Mouse (Mus musculus): Measurements from ENCODE around the gene Pin1rt1.

Gene Pin1rt1

DNA sequence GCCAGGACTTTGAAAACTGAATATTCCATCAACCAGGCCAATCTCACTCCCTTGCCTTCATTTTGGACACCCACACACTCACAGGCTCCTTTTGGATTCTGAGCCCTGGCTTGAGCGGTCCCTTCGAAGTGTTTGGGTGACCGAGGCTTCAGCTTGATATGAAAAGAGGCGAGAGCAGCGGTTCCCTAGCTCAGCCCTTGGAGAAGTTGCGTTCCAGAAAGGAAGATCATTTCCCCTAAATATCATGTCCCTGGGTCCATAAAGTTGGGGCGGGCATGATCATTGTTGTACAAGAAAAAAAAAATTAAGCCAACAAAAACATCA is 3.7 kb downstream of the Pin1rt1 start:
- no peak for DNase-seq (ENCODE audit: low spot score in 2 of 2)

DNA sequence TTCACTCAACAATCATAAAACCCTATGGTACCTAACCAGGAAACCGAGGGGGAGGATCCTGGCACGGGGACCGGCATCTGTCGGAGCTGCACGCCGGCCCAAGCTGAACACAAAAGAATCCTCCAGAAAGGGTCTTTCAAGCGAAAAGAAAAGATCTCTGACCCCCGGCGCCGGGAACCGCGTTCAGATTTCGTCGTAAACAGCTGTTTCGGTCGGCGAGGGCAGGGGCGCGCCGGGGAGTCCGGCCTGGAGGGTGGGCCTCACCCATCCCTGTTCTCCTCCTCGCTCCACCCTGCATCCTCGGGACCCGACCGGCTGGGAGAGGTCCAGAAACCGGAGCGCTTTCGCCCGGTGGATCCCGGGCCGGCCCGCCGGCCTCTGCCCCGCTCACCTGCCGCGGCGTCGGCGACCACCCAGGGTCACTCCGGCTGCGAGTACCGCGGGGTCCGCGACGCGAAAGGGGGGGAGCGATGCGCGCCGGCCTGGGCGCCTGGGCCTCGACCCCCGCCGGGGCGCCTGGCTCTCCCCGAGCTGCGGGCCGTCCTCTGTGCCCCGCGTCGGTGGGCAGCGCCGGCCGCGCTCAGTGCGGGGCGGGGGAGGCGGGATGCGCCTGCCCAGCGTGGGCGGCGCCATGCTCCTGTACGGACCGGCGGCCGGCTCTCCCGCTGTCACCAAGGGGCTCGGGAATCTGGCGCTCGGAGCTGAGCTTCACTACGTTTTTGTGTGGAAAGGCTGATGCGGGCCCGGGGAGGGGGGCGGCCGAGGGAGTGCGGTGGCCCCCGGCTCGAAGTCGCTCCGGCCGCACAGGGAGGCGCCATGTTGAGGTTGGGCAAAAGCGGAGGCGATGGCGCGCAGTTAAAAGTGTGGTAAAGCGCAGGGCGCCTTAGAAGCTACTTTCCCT is 4.3 kb downstream of the Pin1rt1 start, which contains the start of gene Tcp11l1:
Tcp11l1 (minus strand) TSS at position 585 of the 901 bp plus-strand sequence.
- peak; percentile 48 to 83 for DNase-seq (ENCODE audit: low spot score in 2 of 2)

DNA sequence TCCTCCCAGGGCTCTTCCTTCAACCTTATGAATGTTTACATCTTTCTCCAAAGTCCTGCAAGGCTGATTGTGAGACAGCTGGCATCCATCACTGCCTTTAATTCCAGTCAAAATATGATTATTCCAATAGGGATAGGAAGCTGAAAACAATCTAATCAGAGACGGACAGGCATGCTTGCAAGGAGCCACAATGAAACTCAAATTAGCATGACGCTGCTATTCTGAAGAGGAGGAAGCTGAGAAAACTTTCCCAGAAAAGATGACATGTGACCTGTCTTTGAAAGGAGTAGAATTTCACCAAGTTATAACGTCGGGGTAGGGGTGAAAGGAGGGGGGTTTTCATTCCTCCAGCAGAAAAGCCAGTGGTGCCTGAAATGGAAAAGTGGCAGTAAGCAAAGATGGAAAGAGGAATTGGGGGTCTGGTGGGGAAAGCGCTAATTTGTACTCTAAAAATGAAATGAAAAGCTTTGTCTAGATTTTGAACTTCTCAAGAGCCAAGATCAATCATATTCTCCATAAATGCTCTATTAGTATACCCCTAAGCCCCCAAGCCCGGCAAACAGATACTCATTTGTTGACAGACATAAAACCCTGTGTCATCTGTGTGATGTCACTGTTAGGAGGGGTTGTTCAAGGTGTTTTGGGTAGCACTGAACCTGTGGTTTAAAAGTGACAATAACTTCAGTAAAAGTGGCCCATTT is 5.4 kb downstream of the Pin1rt1 start:
- DNase-seq (ENCODE audit: low spot score in 2 of 2) = no peak

DNA sequence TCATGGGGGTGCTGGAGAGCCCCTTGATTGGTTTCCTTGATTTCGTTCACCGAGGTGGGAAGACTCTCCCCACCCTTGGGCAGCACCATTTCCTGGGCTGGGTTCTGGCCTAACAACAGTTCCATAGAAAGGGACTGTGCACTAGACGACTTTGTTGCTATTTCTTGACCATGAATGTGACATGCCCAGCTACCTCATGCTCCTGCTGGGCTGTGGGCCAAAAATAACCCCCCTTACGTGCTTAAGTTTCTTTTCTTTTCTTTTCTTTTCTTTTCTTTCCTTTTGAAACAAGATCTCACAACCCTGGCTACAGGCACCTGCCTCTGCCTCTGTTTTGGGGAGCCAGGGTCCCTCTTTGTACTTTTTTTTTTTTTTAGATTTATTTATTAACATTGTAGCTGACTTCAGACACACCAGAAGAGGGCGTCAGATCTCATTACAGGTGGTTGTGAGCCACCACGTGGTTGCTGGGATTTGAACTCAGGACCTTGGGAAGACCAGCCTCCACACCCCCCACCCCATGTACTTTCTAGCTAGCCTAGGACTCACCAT is 6.3 kb downstream of the Pin1rt1 start:
- no peak for DNase-seq (ENCODE audit: low spot score in 2 of 2)

DNA sequence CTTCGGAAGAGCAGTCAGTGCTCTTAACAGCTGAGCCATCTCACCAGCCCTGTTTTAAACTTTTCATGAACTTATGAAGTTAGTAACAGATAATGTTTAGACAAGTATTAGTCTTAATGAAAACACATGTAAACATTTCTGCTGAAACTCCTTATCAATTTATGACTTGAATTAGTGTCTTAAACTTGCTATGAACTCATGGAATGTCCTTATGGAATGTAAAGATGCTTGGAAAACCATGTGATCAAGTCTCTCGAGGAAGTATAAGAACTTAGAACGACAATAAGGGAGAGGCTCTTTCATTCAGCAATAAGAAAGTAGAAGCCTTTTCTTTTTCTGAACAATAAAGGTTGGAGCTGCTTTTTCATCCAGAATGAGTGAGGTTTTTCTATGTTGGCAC is 11.8 kb downstream of the Pin1rt1 start:
- no peak for DNase-seq (ENCODE audit: low spot score in 2 of 2)

DNA sequence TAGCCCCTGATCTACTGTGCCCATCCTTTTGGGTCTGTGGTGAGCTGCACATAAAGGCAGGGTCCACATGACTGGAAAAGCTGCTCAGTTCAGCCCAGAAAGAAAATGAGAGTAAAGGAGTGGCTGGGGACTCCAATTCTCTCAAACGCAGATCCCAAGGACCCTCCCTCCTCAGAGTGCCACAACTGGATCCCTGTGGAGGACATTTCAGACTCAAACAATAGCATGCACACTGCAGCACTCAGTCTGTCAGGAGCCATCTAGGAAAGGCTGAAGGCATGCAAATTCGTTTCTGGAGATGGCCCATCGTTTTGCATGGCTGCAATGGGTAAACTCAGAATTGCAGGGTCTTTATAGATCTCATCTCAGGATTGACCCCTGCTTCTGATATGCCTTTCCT is 13.0 kb downstream of the Pin1rt1 start:
- DNase-seq (ENCODE audit: low spot score in 2 of 2) = no peak

DNA sequence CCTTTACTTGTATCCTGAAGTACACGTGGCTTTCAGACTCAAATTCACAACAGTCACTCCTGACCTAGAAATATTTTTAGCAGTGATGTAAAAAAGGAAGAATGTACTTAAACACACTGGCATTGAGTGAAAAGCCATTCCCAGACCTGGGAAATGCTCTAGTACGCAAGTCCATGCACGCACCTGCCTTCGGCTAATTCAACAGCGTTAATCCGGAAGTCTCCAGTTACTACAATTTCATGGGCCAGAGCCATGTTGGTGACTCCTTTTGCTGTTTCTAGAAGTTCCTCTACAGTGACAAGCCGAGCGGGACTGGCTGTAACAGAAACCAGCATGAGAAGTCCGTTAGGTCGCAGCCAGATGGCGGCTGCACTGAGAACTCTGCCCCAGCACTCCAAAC is 16.5 kb downstream of the Pin1rt1 start:
- peak in 1 of 2 experiments; percentile 36 for DNase-seq (ENCODE audit: low spot score in 2 of 2)

DNA sequence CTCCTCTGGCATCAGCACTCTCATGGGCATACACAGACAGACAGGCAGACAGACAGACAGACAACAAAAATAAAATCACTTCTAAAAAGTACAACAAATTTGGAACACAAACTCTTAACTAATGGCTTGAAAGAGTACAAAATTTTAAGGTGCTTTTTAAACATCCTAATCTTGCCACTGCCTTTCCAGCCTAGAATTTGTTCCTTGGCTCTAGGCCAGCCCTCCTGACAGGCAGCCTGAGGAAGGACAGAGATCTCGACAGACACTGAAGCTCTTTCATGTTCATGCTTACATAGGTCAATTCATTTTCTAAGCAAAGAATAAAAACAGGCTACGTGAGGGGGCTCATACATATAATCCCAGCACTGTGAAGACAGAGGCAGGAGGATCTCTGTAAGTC is 23.6 kb downstream of the Pin1rt1 start:
- DNase-seq (ENCODE audit: low spot score in 2 of 2) = no peak

DNA sequence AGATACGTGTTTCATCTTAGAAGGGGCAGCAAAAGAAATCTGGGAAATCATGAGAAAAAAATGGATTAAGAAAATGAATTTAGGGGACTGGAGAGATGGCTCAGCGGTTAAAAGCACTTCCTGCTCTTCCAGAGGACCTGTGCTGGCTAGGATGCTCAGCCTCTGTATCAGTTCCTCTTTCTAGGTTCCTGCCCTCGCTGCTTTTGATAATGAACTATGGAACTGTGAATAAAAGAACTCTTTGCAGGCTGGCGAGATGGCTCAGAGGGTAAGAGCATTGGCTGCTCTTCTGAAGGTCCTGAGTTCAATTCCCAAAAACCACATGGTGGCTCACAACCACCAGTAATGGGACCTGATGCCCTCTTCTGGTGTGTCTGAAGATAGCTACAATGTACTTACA is 25.5 kb downstream of the Pin1rt1 start:
- DNase-seq (ENCODE audit: low spot score in 2 of 2) = no peak

DNA sequence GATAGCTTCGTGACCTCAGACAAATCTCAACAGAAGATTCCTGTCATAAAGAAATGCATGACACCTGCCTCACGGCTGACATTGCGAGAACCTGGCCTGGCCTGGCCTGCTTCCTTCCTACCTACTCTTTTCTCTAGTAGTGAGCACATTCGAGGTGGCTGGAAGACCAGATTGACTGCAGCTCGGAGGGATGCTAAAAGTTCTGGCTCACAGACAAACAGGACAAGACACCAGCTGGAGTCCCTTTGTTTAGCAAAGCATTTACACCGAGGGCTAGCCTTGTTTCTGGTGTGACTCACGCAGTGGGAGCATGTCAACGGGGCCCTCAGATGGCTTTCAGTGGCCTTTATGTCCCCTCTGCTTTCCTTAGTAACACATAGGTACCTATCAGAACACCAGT is 27.5 kb downstream of the Pin1rt1 start:
- DNase-seq (ENCODE audit: low spot score in 2 of 2) = no peak

DNA sequence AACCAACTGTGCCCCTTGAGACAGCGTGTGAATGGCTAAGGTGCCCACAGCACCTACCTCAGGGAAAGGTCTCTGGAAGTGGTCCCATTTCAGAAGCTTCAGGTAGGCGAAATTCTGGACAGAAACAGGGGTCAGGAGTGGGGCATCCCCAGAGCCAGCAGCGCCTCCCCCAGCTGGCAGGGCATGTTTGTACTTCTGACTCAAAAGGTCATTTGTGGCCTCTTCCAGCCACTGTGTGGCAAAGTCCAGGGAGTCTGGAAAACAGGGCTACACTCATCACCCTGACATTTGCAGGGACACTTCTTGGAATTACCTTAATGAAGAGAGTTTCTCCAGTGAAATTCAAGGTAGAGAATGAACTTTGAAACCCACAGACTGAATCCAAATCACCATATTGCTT is 27.9 kb downstream of the Pin1rt1 start:
- DNase-seq (ENCODE audit: low spot score in 2 of 2) = no peak

DNA sequence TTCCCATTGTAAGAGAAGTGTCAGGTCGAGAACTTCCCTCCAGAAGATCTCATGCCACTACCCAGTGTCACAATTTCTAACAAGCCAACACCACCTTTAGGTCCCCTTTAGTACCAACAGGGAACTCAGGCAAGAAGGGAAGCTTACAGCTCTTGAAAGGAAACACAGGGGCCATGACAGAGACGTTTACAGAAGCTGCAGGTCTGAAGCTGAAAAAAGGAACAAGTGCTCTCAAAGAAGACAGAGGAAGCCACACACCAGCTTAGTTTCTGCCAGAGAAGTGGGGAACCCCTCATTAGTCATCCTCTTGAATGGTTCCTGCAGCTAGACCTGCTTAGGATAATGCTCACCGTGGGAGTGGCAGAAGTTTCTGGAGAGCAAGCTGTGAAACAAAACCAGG is 28.9 kb downstream of the Pin1rt1 start:
- no peak for DNase-seq (ENCODE audit: low spot score in 2 of 2)

DNA sequence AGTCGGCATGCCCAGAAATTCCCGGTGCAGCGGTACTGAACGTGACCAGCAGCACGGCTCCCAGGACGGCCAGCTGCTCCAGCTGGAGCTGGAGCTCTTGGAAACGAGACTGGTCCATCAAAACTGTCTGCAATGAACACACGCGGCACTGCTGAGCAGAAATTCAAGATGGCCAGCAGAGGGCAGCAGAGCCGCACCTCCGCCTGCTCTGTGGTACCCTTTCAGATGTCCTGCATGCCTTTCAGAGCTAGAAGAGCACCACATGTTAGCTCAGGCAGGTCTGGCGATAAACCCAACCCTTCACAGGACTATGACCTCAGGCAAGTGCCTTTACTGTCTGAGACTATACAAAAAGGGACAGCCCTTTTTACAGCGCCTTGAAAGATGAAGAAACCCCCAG is 30.8 kb downstream of the Pin1rt1 start:
- peak; percentile 49 to 59 for DNase-seq (ENCODE audit: low spot score in 2 of 2)

DNA sequence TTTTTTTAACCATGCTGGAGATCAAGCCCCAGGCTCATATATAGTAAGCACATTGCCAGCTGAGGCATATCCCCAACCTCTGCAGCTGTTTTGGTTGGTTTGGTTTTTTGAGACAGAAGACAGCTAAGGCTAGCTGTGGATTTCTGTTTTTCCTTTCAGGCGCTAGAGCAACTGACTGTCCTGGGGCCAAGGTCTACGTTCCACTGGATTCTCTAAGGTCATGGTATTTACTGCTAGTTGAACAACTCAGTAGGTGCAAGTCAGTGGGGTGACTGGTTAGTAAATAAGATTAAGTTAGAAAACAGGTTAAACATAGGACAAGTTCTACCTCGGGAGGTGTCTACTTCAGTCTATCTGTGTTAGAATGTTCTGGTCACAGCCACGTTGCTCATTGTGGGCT is 31.4 kb downstream of the Pin1rt1 start:
- no peak for DNase-seq (ENCODE audit: low spot score in 2 of 2)

DNA sequence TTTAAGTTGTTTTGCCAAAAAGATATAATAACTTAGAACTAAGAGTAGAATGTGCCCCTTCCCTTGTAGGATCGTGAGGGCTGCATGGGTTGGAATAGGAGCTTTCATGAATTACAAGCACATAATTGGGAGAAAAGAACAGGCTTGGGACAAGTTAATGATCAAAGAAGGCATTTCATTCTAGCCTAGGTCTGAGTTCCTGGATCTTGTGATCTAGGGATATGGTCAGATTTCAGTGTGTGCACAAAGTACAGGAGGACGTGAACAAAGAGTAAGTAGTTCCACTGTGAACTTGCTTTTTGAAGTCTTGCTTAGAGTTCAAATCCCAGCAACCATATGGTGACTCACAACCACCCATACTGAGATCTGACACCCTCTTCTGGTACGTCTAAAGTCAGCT is 38.9 kb downstream of the Pin1rt1 start:
- DNase-seq (ENCODE audit: low spot score in 2 of 2) = no peak

DNA sequence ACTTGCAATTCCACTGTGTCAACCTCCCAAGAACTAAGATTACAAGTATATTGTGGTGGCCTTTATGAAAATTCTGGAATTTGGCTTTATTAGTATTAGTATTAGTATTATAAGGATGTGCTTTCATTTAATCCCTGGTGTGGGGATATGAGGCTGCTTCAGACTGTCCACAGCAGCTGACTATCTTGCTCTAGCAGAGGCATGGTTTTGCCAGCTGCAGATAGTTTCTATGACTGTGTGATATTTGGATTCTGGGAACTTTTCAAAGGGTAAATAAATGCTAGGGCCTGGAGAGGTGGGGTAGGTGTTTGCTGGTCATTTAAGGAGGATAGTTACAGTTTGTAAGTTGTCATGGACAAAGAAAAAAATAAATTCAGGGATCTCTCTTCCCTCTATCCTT is 44.5 kb downstream of the Pin1rt1 start:
- no peak for DNase-seq (ENCODE audit: low spot score in 2 of 2)

DNA sequence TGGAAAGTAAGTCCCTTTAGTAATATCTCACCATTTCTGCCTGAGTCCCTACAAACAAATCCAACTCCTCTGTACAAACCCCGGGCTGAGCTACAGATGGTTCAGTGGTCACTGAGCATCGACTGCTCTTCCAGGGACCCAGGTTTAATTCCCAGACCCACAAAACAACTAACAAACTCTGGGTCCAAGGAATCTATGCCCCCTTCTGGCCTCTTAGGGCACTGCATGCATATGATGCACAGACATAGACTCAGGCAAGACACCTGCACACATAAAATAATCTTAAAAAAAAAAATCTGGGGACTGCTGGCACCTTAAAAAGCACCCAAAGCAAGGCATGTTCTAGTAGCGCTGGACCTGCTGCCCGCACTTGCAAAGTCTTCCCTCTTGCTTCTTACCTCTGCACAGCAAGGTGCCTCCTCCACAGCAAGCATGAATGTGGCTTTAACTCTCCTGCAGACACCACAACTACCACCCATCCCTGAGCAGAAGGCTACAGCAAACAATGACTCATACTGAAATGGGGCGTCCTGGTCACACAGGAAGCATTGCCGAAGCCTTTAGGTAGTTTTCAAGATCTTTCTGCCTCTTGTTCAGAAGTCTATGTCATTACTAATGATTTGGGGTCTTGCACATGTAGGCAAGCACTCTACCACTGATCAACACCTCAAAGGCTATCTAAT is 46.9 kb downstream of the Pin1rt1 start:
- peak in 1 of 2 experiments; percentile 24 for DNase-seq (ENCODE audit: low spot score in 2 of 2)

All from urinary bladder, adult 18-20 months (tissue).